Mouse (Mus musculus) urinary bladder, adult 18-20 months (tissue): ENCODE results near the gene Slc25a11.

Source experiments
- DNase-seq, 2 experiments: peaks; one replicate each; pipeline ENCODE4 v3.0.0; 2022; ENCODE audit warnings: low spot score in 2 of 2, mixed read lengths in 2 of 2

Slc25a11 gene

GRCm38 (mm10) chr11:70621972-70622814, 25.1 kb downstream of the Slc25a11 start:
- DNase-seq, result no peak

DNA sequence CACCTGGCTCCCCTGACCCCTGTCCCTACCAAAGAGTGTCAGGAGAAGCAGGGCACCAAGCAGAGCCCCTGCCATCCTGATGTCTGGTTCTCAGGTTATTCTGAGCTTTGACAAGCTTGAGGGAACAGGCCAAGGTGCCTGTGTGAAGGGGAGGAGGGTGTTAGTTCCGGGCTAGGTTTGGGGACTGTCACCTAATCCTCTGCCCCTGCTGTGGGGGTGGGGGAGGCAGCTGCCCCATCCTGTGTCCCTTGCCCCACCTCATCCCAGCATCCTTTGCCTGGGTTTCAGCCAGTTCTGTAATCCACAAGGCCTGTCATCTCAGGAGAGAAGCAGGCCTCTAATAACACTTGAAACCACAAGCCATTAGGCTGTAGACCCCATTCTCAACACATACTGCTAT, 28.2 kb downstream of the Slc25a11 start, which contains the start of gene Chrne:
Gene Chrne, minus strand, starts transcription at position 116 of the 400 bp plus-strand sequence.
- no peak for DNase-seq

GRCm38 (mm10) chr11:70615516-70616093, 31.7 kb downstream of the Slc25a11 start, which contains the start of gene 4930544D05Rik:
4930544D05Rik (plus strand) TSS chr11:70615848.
- DNase-seq, result no peak

GRCm38 (mm10) chr11:70615074-70615473, 32.2 kb downstream of the Slc25a11 start:
- peak; percentile 64 to 65 for DNase-seq

DNA sequence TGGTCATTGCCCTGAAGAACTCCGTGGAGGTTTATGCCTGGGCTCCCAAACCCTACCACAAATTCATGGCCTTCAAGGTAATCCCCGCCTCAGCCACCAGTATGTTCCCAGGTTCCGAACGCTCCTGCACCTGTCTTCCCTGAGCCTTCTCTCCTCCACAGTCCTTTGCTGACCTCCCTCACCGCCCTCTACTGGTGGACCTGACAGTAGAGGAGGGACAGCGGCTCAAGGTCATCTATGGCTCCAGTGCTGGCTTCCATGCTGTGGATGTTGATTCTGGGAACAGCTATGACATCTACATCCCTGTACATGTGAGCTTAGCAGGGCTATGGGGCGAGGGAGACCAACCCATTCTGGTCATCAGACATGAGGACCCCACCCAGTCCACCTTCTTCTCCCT, 34.8 kb downstream of the Slc25a11 start:
- DNase-seq, result no peak

DNA sequence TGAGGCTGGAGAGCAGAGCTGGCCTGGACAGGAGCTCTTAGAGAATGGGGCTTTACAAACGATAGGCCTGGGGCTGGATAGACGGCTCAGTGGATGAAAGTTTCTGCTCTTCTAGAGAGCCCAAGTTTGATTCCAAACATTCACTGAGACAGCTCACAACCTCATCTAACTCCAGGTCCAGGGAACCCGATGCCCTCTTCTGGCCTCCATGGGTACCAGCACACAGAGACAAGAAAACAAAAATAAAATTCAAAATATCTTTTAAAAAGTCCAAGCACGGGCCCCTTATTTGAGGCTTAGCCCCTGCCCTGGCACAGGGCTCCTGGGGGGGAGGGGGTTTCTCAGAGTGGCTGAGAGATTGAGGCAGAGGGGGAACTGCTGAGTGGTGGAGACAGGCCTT, 36.5 kb downstream of the Slc25a11 start:
- no peak for DNase-seq

- DNase-seq, result no peak
Observed at GRCm38 (mm10) chr11:70608381-70609066, 38.8 kb downstream of the Slc25a11 start.

DNA sequence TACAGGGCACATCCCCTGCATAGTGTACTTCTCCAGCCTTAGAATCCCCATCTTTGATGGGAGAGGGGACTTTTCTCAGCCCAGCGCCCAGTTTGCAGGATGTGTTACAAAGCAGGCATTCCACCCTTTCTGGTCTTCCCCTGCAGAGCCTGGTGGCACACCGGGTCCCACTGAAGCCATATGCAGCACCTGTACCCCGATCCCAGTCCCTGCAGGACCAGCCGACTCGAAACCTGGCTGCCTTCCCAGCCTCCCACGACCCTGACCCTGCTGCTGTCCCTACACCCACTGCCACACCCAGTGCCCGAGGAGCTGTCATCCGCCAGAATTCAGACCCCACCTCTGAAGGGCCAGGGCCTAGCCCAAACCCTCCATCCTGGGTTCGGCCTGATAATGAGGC, 39.7 kb downstream of the Slc25a11 start:
- no peak for DNase-seq

GRCm38 (mm10) chr11:70606717-70607116, 40.6 kb downstream of the Slc25a11 start:
- DNase-seq, result no peak

DNA sequence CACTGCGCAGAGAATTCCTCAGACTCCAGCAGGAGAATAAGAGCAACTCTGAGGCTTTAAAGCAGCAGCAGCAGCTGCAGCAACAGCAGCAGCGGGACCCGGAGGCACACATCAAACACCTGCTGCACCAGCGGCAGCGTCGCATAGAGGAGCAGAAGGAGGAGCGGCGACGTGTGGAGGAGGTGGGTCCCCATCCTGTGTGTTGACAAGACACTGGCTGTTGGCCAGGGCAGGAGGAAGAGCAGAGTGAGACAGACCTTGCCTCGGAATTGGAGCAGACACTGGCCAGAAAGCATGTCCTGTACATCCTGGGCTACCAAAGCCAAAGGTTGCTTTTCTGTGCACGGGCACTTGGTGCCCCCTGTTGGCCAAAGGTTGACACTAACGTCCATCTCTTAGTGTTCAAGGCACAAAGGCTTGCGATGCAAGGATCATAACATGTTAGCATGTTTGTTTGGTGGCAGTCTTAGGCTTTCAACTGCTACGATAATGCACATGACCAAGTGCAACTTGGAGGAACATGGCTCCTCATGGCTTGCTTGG, 42.2 kb downstream of the Slc25a11 start:
- DNase-seq, result peak; percentile 59 to 67

GRCm38 (mm10) chr11:70598451-70598953, 48.8 kb downstream of the Slc25a11 start:
- no peak for DNase-seq

DNA sequence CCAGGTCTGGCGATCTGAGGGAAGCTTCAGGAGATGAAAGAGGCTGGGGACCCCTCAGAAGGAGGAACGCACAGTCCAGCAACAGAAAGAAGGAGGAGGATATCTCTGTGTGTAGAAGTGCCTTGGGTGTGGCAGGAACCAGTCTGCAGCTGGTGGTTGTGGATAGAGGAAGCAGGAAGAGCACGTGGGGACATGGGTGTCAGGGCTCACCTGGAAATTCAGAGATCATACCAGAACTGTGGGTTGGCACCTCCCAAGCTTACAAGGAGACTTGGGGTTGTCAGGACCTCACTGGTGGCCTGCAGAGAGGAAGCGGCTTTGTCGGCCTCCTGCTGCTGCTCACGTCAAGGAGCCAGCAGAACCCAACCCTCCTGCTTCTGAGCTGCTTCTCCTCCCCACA, 50.0 kb downstream of the Slc25a11 start:
- no peak for DNase-seq

- no peak for DNase-seq
Observed at GRCm38 (mm10) chr11:70596094-70596493, 51.2 kb downstream of the Slc25a11 start.

GRCm38 (mm10) chr11:70595638-70596037, 51.6 kb downstream of the Slc25a11 start:
- no peak for DNase-seq

DNA sequence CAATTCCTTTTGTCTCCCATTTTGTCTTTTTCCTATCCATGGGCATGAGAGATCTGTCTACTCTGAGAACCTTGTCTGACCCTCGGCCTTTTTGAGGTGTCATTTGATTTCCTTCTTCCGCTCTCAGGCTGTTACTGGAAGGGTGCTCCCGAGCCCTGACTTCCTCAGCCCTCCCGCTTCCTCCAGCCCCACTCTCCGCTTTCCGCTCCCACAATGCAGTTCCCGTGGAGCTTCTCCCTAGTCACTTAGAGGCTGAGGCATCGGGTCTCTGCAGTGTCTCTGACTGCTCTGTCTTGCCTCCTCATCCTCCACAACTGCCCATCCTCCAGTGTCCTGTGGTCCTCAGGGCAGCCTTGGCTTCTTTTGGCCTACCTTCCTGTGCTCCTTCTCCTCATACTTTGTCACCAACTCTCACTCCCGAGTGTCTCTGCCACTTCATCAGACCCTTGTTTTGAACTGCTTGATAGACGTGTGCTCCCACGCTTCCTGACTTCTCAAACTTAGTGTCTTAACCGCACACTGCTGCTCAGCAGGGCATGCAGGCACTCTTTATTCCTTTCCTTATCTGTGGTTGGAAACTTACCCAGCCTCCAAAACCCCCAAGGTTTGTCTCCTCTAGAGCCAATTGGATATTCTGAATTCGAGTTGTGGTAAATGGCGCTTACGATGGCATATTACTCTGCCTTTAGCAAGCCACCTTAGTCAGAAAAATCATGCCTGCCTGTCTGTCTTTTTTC, 52.9 kb downstream of the Slc25a11 start:
- no peak for DNase-seq
